Mouse (Mus musculus) forebrain, embryonic 15.5 days (tissue): ENCODE results near the gene Ccdc51. TPM values are rescaled to one million over a fixed set of nuclear protein-coding genes. Genes with fewer than 3 reads are reported as not detected.
"Not testable (repeated sequence)": the region's sequence is repeated elsewhere in the genome, so short reads cannot be mapped to it uniquely, and the experiment has no call there.

Experiments
- ATAC-seq: fragments of 200-750 bp; cut with Nextera tagmentation; replicated peaks from 2 replicates; pipeline ENCODE4 v1.8.0; 2017; ENCODE audit warnings: mild to moderate bottlenecking, moderate TSS enrichment, moderate library complexity
- H3K27ac ChIP-seq: fragments of 300-500 bp; sonication (generic); replicated peaks from 2 replicates; pipeline ENCODE4 v1.5.1; 2015; ENCODE audit warnings: mild to moderate bottlenecking, inconsistent platforms
- H3K27me3 ChIP-seq: fragments of 300-500 bp; sonication (generic); 2 replicates; pipeline ENCODE4 v1.6.1; 2015; ENCODE audit warnings: inconsistent platforms
- H3K36me3 ChIP-seq: fragments of 300-500 bp; sonication (generic); 2 replicates; pipeline ENCODE4 v1.6.1; 2015; ENCODE audit warnings: mild to moderate bottlenecking, inconsistent platforms
- H3K4me1 ChIP-seq: fragments of 300-500 bp; sonication (generic); 2 replicates; pipeline ENCODE4 v1.6.1; 2015; ENCODE audit warnings: inconsistent platforms
- H3K4me2 ChIP-seq: fragments of 300-500 bp; sonication (generic); replicated peaks from 2 replicates; pipeline ENCODE4 v1.6.1; 2015; ENCODE audit warnings: mild to moderate bottlenecking, inconsistent platforms
- H3K4me3 ChIP-seq: fragments of 300-500 bp; sonication (generic); 2 replicates; pipeline ENCODE4 v1.5.1; 2015; ENCODE audit warnings: mild to moderate bottlenecking, inconsistent platforms
- H3K9ac ChIP-seq: fragments of 300-500 bp; sonication (generic); replicated peaks from 2 replicates; pipeline ENCODE4 v1.6.1; 2015; ENCODE audit warnings: mild to moderate bottlenecking, inconsistent platforms
- H3K9me3 ChIP-seq: fragments of 300-500 bp; sonication (generic); 2 replicates; pipeline ENCODE4 v1.6.1; 2016; ENCODE audit warnings: inconsistent platforms
- WGBS: fragments of 180-500 bp; shearing (Covaris S2); methylation state at CpG from one replicate; pipeline ENCODE4 v1.1.7; 2015; ENCODE audit warnings: mixed read lengths; 5-methylcytosine and 5-hydroxymethylcytosine counted together
- polyA plus RNA-seq: library from polyadenylated mRNA; unstranded; fragments of >200 nt; fragmentation: Nextera tagmentation; extraction: Ambion mirVana; gene quantifications from 2 replicates; pipeline ENCODE4 v1.2.1, GENCODE M21; 2015

Gene Ccdc51
- polyA plus RNA-seq, 1 experiment from 2014 or later, result 17.3 TPM

GRCm38 (mm10) chr9:109116205-109116604, 33.9 kb downstream of the Ccdc51 start:
- H3K4me2 ChIP-seq, result no peak overlapping the region
- ATAC-seq, result no peak
- no peak overlapping the region for H3K27ac ChIP-seq
- no peaks in the 10 kb centered on the region for H3K9me3 ChIP-seq
- H3K27me3 ChIP-seq, result no peaks in the 10 kb centered on the region
- H3K4me1 ChIP-seq, result no peaks in the 10 kb centered on the region
- H3K4me3 ChIP-seq, result no peak overlapping the region
- no peak overlapping the region for H3K9ac ChIP-seq
- H3K36me3 ChIP-seq, result peaks cover 87% of the 10 kb centered on the region
- WGBS, result 93% methylated on average over 10 of the region's 10 CpGs

GRCm38 (mm10) chr9:109118106-109118505, 35.8 kb downstream of the Ccdc51 start:
- Histone ChIP-seq H3K4me1 (0 out of 2 replicates have a peak, but pooled peaks cover under 1% of the 10 kb centered on the region), H3K27me3 (no peaks in the 10 kb centered on the region), H3K9ac (no peak overlapping the region), H3K9me3 (no peaks in the 10 kb centered on the region), H3K36me3 (peaks cover 68% of the 10 kb centered on the region), H3K4me2 (no peak overlapping the region), H3K4me3 (no peak overlapping the region), H3K27ac (no peak overlapping the region)
- no peak for ATAC-seq
- WGBS, result 92% methylated on average over 4 of the region's 4 CpGs

- Histone ChIP-seq H3K9me3 (no peaks in the 10 kb centered on the region), H3K27me3 (no peaks in the 10 kb centered on the region), H3K27ac (no peak overlapping the region), H3K4me3 (no peak overlapping the region), H3K4me2 (no peak overlapping the region), H3K36me3 (peaks cover 53% of the 10 kb centered on the region), H3K9ac (no peak overlapping the region), H3K4me1 (peaks cover 5% of the 10 kb centered on the region; the same call in 1 of the 2 replicates)
- no peak for ATAC-seq
- 91% methylated on average over 9 of the region's 9 CpGs for WGBS
These were observed 37.3 kb downstream of the Ccdc51 start for GRCm38 (mm10) chr9:109119571-109119970.

- H3K9me3 ChIP-seq, result no peaks in the 10 kb centered on the region
- 90% methylated on average over 6 of the region's 6 CpGs for WGBS
- no peak overlapping the region for H3K27ac ChIP-seq
- peaks cover 5% of the 10 kb centered on the region; the same call in 1 of the 2 replicates for H3K4me1 ChIP-seq
- H3K4me3 ChIP-seq, result no peak overlapping the region
- no peak overlapping the region for H3K4me2 ChIP-seq
- H3K36me3 ChIP-seq, result peaks cover 40% of the 10 kb centered on the region
- H3K9ac ChIP-seq, result no peak overlapping the region
- H3K27me3 ChIP-seq, result no peaks in the 10 kb centered on the region
- ATAC-seq, result no peak
These were observed 38.7 kb downstream of the Ccdc51 start for GRCm38 (mm10) chr9:109120956-109121355.

GRCm38 (mm10) chr9:109122553-109123085, 40.3 kb downstream of the Ccdc51 start:
- H3K27ac ChIP-seq, result no peak overlapping the region
- WGBS, result 48% methylated on average over 2 of the region's 2 CpGs
- H3K27me3 ChIP-seq, result no peaks in the 10 kb centered on the region
- peaks cover 5% of the 10 kb centered on the region; the same call in 1 of the 2 replicates for H3K4me1 ChIP-seq
- ATAC-seq, result peak; percentile 44; the same call in 1 of the 2 replicates
- no peak overlapping the region for H3K4me2 ChIP-seq
- no peak overlapping the region for H3K9ac ChIP-seq
- peaks cover 23% of the 10 kb centered on the region for H3K36me3 ChIP-seq
- no peak overlapping the region for H3K4me3 ChIP-seq
- no peaks in the 10 kb centered on the region for H3K9me3 ChIP-seq

GRCm38 (mm10) chr9:109123266-109123665, 41.0 kb downstream of the Ccdc51 start:
- Histone ChIP-seq H3K36me3 (peaks cover 16% of the 10 kb centered on the region; the same call in 1 of the 2 replicates), H3K27ac (no peak overlapping the region), H3K9me3 (no peaks in the 10 kb centered on the region), H3K4me3 (no peak overlapping the region), H3K4me1 (peaks cover 5% of the 10 kb centered on the region; the same call in 1 of the 2 replicates), H3K4me2 (no peak overlapping the region), H3K9ac (no peak overlapping the region), H3K27me3 (no peaks in the 10 kb centered on the region)
- 52% methylated on average over 6 of the region's 6 CpGs for WGBS
- ATAC-seq, result peak; percentile 32; the same call in 1 of the 2 replicates

- Histone ChIP-seq H3K27me3 (no peaks in the 10 kb centered on the region), H3K9ac (no peak overlapping the region), H3K4me3 (no peak overlapping the region), H3K4me2 (no peak overlapping the region), H3K27ac (no peak overlapping the region), H3K4me1 (peaks cover 5% of the 10 kb centered on the region; the same call in 1 of the 2 replicates), H3K36me3 (peaks cover 7% of the 10 kb centered on the region; the same call in 1 of the 2 replicates), H3K9me3 (no peaks in the 10 kb centered on the region)
- 93% methylated on average over 3 of the region's 3 CpGs for WGBS
- ATAC-seq, result no peak
These were observed 41.9 kb downstream of the Ccdc51 start for GRCm38 (mm10) chr9:109124164-109124563.

- no peaks in the 10 kb centered on the region for H3K9me3 ChIP-seq
- no peak overlapping the region for H3K4me3 ChIP-seq
- WGBS, result 89% methylated on average over 2 of the region's 2 CpGs
- no peak for ATAC-seq
- no peak overlapping the region for H3K9ac ChIP-seq
- peaks cover 5% of the 10 kb centered on the region; the same call in 1 of the 2 replicates for H3K4me1 ChIP-seq
- no peak overlapping the region for H3K27ac ChIP-seq
- H3K27me3 ChIP-seq, result no peaks in the 10 kb centered on the region
- H3K4me2 ChIP-seq, result no peak overlapping the region
- H3K36me3 ChIP-seq, result no peaks in the 10 kb centered on the region
These were observed 42.8 kb downstream of the Ccdc51 start for GRCm38 (mm10) chr9:109125043-109125442.

GRCm38 (mm10) chr9:109125481-109125880, 43.2 kb downstream of the Ccdc51 start:
- H3K27ac ChIP-seq, result no peak overlapping the region
- no peaks in the 10 kb centered on the region for H3K36me3 ChIP-seq
- no peaks in the 10 kb centered on the region for H3K9me3 ChIP-seq
- no peak overlapping the region for H3K4me2 ChIP-seq
- no peak overlapping the region for H3K4me3 ChIP-seq
- H3K27me3 ChIP-seq, result no peaks in the 10 kb centered on the region
- H3K4me1 ChIP-seq, result peaks cover 5% of the 10 kb centered on the region; the same call in 1 of the 2 replicates
- no peak for ATAC-seq
- H3K9ac ChIP-seq, result no peak overlapping the region
- 78% methylated on average over 3 of the region's 3 CpGs for WGBS

GRCm38 (mm10) chr9:109127076-109127475, 44.8 kb downstream of the Ccdc51 start:
- peaks cover 5% of the 10 kb centered on the region; the same call in 1 of the 2 replicates for H3K4me1 ChIP-seq
- ATAC-seq, result no peak
- WGBS, result 76% methylated on average over 4 of the region's 4 CpGs

GRCm38 (mm10) chr9:109128211-109128610, 45.9 kb downstream of the Ccdc51 start:
- Histone ChIP-seq H3K4me1 (peaks cover 4% of the 10 kb centered on the region; the same call in 1 of the 2 replicates), H3K4me2 (no peak overlapping the region), H3K27ac (no peak overlapping the region), H3K36me3 (no peaks in the 10 kb centered on the region), H3K9me3 (no peaks in the 10 kb centered on the region), H3K27me3 (no peaks in the 10 kb centered on the region), H3K9ac (no peak overlapping the region), H3K4me3 (no peak overlapping the region)
- WGBS, result 65% methylated on average over 3 of the region's 3 CpGs
- ATAC-seq, result no peak

More at GRCm38 (mm10) chr9:109127076-109127475, 44.8 kb downstream of the Ccdc51 start:
- no peaks in the 10 kb centered on the region for H3K27me3 ChIP-seq
- H3K36me3 ChIP-seq, result no peaks in the 10 kb centered on the region
- no peak overlapping the region for H3K4me2 ChIP-seq
- no peak overlapping the region for H3K9ac ChIP-seq
- no peak overlapping the region for H3K4me3 ChIP-seq
- H3K27ac ChIP-seq, result no peak overlapping the region
- H3K9me3 ChIP-seq, result no peaks in the 10 kb centered on the region

- 91% methylated on average over 5 of the region's 5 CpGs for WGBS
- Histone ChIP-seq H3K36me3 (no peaks in the 10 kb centered on the region), H3K9ac (no peak overlapping the region), H3K4me3 (no peak overlapping the region), H3K4me2 (no peak overlapping the region), H3K4me1 (no peaks in the 10 kb centered on the region), H3K9me3 (no peaks in the 10 kb centered on the region), H3K27me3 (no peaks in the 10 kb centered on the region), H3K27ac (no peak overlapping the region)
- ATAC-seq, result no peak
These were observed 47.8 kb downstream of the Ccdc51 start for GRCm38 (mm10) chr9:109130076-109130475.

- not testable (repeated sequence) for H3K27me3 ChIP-seq, H3K4me2 ChIP-seq, H3K27ac ChIP-seq, H3K9me3 ChIP-seq, H3K36me3 ChIP-seq, H3K4me3 ChIP-seq, H3K4me1 ChIP-seq, ATAC-seq, H3K9ac ChIP-seq
- 68% methylated on average over 4 of the region's 4 CpGs for WGBS
These were observed 58.1 kb downstream of the Ccdc51 start for GRCm38 (mm10) chr9:109140414-109140813.
